Mouse (Mus musculus): ENCODE data around the gene Mdn1. TPM values are rescaled to one million over a fixed set of nuclear protein-coding genes. Genes with fewer than 3 reads are reported as not detected.
A peak's percentile ranks its signal among the peaks of the same experiment; 100 is the strongest.

Gene Mdn1
- polyA plus RNA-seq, 1 experiment from 2014 or later = 12.3 TPM

DNA sequence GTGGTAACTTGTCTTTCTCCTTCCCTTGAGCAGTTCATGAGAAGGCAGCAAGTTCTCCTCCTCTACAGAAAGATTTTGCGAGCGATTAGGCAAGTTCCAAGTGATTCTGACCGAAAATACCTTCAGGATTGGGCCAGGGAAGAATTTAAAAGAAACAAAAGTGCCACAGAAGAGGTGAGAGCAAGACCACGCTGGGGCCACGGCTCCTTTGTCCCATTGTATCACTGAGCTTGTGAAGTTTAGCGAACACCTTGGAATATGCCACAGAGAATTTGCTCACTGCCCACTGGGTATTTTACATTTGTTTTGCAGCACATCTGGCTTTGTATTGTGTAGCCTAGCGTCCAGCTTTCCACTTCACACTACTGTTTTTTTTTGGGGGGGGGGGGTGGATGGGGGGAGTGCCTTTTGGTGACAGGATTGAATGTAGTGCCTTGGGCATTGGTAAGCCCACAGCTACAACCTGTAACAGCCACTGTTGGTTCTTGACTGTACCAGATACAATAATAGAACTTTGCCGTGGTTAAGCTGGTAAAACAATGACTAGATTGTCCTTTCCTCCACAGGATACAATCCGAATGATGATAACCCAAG, 143.8 kb downstream of the Mdn1 start:
- Histone ChIP-seq H3K9ac (ENCODE audit: low read length) (peak overlapping the region; percentile 93), H3K4me1 (ENCODE audit: control insufficient read depth, insufficient read depth, low read length) (peaks cover 9% of the 10 kb centered on the region), H3K27me3 (replicated peaks; ENCODE audit: control insufficient read depth, insufficient read depth, low read length) (no peaks in the 10 kb centered on the region), H3K4me2 (ENCODE audit: low read length) (peak overlapping the region; percentile 73), H3K4me3 (ENCODE audit: low read depth, low read length) (peak overlapping the region; percentile 83), H3K27ac (ENCODE audit: low read depth, low read length) (peak overlapping the region; percentile 99), H3K9me3 (replicated peaks; ENCODE audit: control insufficient read depth, low read length) (no peaks in the 10 kb centered on the region), H3K36me3 (ENCODE audit: control insufficient read depth, insufficient read depth, low read length) (peaks cover 24% of the 10 kb centered on the region)
- 5% methylated on average over 9 of the region's 9 CpGs for WGBS
- ATAC-seq (peak; percentile 41), DNase-seq (ENCODE audit: low spot score) (peak; percentile 17)

DNA sequence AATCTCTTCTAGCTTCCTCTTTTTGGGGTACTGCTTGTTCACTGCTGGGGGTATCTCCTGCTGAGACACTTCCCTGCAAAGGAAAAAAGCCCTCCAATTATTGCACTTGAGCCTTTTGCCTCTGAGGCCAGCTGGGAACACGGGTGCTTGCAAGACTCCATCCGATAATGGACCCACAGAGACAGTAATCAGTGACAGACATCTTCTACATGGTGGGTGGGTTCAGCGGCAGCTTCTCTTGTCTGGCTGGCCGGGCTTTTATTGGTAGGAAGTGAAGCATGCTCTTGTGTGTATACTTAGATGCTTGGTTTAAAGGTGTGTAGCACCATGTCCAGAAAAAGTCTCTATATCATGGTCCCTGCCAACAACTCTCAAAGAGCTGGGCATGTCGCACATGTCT, 160.6 kb downstream of the Mdn1 start:
- 71% methylated on average over 5 of the region's 5 CpGs for WGBS

DNA sequence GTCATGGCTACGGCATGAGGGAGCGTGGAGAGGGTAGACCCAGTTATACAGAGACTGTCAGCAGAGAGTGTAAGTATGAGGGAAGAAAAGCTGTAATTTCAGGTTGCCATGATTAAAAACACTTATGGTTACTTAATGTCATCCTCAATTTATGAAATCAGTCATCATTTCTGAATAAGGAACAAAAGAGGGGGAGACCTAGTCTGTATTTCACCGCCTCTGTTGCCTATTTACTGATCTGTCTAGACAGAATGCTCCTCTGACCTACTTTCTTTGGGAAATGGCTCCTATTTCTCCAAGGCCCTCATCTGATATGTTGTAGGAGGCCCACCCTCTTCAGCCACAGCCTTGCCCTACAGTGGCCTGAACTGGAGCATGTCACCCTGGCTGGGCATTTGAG, 163.8 kb downstream of the Mdn1 start:
- Histone ChIP-seq H3K4me2 (ENCODE audit: low read length) (no peak overlapping the region), H3K9me3 (replicated peaks; ENCODE audit: control insufficient read depth, low read length) (no peaks in the 10 kb centered on the region), H3K4me1 (ENCODE audit: control insufficient read depth, insufficient read depth, low read length) (no peaks in the 10 kb centered on the region), H3K36me3 (ENCODE audit: control insufficient read depth, insufficient read depth, low read length) (peaks cover 40% of the 10 kb centered on the region), H3K4me3 (ENCODE audit: low read depth, low read length) (no peak overlapping the region), H3K27ac (ENCODE audit: low read depth, low read length) (no peak overlapping the region), H3K9ac (ENCODE audit: low read length) (no peak overlapping the region), H3K27me3 (replicated peaks; ENCODE audit: control insufficient read depth, insufficient read depth, low read length) (no peaks in the 10 kb centered on the region)
- no peak for ATAC-seq
- 96% methylated on average over 3 of the region's 3 CpGs for WGBS
- DNase-seq (ENCODE audit: low spot score) = no peak

More for the DNA sequence above, 160.6 kb downstream of the Mdn1 start:
- ATAC-seq = no peak
- Histone ChIP-seq H3K9me3 (replicated peaks; ENCODE audit: control insufficient read depth, low read length) (no peaks in the 10 kb centered on the region), H3K27ac (ENCODE audit: low read depth, low read length) (no peak overlapping the region), H3K36me3 (ENCODE audit: control insufficient read depth, insufficient read depth, low read length) (peaks cover 43% of the 10 kb centered on the region), H3K4me1 (ENCODE audit: control insufficient read depth, insufficient read depth, low read length) (no peaks in the 10 kb centered on the region), H3K4me2 (ENCODE audit: low read length) (no peak overlapping the region), H3K27me3 (replicated peaks; ENCODE audit: control insufficient read depth, insufficient read depth, low read length) (no peaks in the 10 kb centered on the region), H3K9ac (ENCODE audit: low read length) (no peak overlapping the region), H3K4me3 (ENCODE audit: low read depth, low read length) (no peak overlapping the region)
- DNase-seq (ENCODE audit: low spot score) = no peak

DNA sequence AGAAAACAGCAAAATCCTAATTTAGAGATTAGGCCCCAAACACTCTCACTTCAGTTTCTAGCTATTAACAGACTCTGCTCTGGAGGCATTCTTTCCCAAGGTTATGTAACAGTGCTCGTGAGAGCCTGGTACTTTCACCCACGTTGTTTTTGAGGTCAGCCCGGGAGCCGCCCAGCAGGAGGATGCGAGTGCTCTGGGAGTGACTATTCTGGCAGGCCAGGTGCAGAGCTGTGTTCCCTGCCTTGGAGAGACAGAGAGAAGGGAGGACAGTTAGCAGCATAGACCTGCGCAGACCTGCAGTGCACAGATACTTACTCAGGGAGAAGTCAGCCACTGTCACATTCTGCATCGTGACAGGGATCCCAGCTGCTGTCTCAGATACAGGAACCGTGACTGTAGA, 167.3 kb downstream of the Mdn1 start:
- no peak overlapping the region for H3K27ac ChIP-seq (ENCODE audit: low read depth, low read length)
- DNase-seq (ENCODE audit: low spot score) (no peak), ATAC-seq (no peak)
- no peak overlapping the region for H3K4me2 ChIP-seq (ENCODE audit: low read length)
- H3K9ac ChIP-seq (ENCODE audit: low read length) = no peak overlapping the region
- H3K36me3 ChIP-seq (ENCODE audit: control insufficient read depth, insufficient read depth, low read length) = peaks cover 27% of the 10 kb centered on the region
- H3K27me3 ChIP-seq (replicated peaks; ENCODE audit: control insufficient read depth, insufficient read depth, low read length) = no peaks in the 10 kb centered on the region
- peaks cover 8% of the 10 kb centered on the region; the same call in 1 of the 2 replicates for H3K4me1 ChIP-seq (ENCODE audit: control insufficient read depth, insufficient read depth, low read length)
- 69% methylated on average over 8 of the region's 8 CpGs for WGBS
- H3K9me3 ChIP-seq (replicated peaks; ENCODE audit: control insufficient read depth, low read length) = no peaks in the 10 kb centered on the region
- H3K4me3 ChIP-seq (ENCODE audit: low read depth, low read length) = no peak overlapping the region

Other genes with a start within 250 kb of the Mdn1 start
- not detected in 2 replicates for gene Gja10, start 54.4 kb upstream of the Mdn1 start, polyA plus RNA-seq (2014; fragmentation: Nextera tagmentation; extraction: Ambion mirVana)
- 48.9 and 53.0 TPM in 2 replicates for gene Casp8ap2, start 41.7 kb upstream of the Mdn1 start, polyA plus RNA-seq (2014; fragmentation: Nextera tagmentation; extraction: Ambion mirVana)
- gene Lyrm2, start 143.1 kb downstream of the Mdn1 start, polyA plus RNA-seq (2014; fragmentation: Nextera tagmentation; extraction: Ambion mirVana) = 110 and 138 TPM in 2 replicates